Mouse (Mus musculus) urinary bladder, postnatal 10 days (tissue): Measurements from ENCODE around the gene Angptl4.
A peak's percentile ranks its signal among the peaks of the same experiment; 100 is the strongest.

Experiments
- DNase-seq: peaks from one replicate; pipeline ENCODE4 v3.0.0; 2022; ENCODE audit warnings: low spot score

The Angptl4 gene

GRCm38 (mm10) chr17:33804205-33804604, 22.6 kb upstream of the Angptl4 start:
- no peak for DNase-seq

- DNase-seq = no peak
Observed at GRCm38 (mm10) chr17:33802221-33802620, 20.6 kb upstream of the Angptl4 start.

DNA sequence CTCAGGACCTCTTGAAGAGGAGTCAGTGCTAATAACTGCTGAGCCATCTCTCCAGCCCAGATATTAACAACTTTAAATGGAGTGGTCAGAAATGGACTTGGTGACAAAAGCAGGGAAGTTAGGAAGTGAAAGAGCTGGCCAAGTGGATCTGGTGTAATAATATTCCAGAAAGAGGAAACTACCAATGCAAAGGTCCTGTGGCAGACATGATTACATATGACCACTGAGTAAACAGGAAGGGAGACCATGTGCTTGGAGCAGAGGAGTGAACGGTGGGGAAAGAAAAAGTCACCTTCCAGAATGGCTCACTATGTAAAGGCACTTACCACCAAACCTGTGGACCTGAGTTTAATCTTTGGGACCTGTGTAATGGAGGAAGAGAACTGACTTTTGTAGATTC, 17.6 kb upstream of the Angptl4 start:
- no peak for DNase-seq

- DNase-seq = no peak
Observed at GRCm38 (mm10) chr17:33798306-33798705, 16.7 kb upstream of the Angptl4 start.

DNA sequence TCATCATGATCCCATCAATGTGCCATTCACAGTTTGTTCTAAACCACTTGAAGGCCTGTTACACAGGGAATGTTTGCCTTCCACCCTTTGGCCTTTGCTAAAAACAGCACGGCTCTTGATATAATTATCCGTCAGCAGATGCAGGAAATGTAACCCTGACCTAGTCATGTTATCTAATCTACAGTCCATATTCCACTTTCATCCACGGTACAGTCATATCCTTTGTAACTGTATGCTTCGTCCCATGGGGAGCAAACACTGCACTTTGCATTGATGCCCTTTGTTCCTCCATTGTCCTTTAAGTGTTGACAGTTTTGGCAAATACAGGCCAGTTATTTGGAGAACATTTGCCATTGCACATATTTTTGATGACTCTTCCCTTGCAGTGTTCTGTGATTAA, 7.1 kb upstream of the Angptl4 start:
- no peak for DNase-seq

DNA sequence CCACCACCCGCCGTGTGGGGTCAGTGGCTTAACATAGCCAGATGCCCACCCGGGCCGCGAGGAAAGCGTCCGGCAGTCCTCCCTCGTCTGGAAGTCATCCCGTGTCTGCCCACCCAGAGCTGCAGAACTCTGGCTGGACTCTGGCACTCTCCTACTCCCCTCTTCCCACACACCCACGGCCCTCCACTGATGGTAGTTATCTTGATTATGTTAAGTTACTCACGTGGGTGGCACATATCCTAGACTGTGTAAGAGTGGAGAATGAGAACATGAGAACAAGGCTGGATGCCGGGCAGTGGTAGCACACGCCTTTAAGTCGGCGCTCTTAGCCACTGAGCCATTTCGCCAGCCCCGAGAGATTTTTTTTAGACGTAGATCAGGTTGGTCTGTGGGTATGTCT, 4.7 kb upstream of the Angptl4 start:
- no peak for DNase-seq

- DNase-seq = no peak
Observed at GRCm38 (mm10) chr17:33784939-33785338, 3.3 kb upstream of the Angptl4 start.

- no peak for DNase-seq
Observed at GRCm38 (mm10) chr17:33783408-33783807, 1.8 kb upstream of the Angptl4 start.

GRCm38 (mm10) chr17:33782067-33782466, 437 bp upstream of the Angptl4 start:
- no peak for DNase-seq

GRCm38 (mm10) chr17:33780431-33780830, 1.2 kb downstream of the Angptl4 start:
- no peak for DNase-seq

DNA sequence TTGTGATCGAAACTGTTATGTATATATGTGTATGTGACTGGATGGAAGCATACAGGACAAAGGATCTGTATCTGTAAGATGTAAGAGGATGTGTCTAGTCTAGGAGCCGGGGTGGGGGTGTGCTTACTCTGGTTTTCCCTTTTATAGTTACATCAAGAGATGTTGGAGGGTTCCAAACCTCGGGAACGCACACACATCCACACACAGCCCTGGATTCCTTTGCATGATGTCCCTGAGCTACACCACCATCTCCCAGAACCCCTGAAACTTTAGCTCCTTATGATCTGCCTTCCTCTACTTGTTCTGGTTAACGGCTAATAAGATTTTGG, 1.7 kb downstream of the Angptl4 start:
- DNase-seq = no peak

GRCm38 (mm10) chr17:33779271-33779966, 2.2 kb downstream of the Angptl4 start:
- DNase-seq = peak; percentile 70

- DNase-seq = no peak
Observed at GRCm38 (mm10) chr17:33775287-33775686, 6.3 kb downstream of the Angptl4 start.

- DNase-seq = no peak
Observed at GRCm38 (mm10) chr17:33774573-33775155, 7.0 kb downstream of the Angptl4 start.

DNA sequence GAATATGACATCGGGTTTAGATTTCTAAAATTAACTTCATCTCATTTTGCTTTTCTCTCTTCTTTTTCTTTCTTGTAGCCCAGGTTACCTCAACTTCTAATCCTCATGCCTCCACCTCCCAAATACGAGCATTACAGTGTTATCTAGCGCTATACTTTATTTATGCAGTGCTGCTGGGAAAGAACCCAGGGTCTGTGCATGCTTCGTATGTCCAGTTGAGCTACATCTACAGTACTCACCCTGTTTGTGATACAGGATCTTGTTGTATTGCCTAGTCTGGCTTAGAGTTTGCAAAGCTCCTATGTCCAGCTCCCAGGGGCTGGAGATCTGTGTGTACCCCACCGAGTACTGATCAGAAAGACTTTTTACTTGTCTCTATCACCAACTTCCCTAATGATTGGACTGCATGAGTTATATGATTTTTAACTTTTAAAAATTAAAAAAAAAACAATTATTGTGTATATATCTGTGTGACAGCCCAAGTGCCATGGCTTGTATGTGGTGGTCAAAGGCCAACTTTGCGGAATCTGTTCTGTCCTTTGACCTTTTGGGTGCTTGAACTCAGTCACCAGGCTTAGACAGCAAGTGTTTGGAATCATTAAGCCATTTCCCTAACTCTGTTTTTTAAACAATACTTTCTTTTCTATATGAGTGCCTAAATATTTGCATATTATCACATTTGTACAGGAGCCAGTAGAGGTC, 7.6 kb downstream of the Angptl4 start:
- no peak for DNase-seq

DNA sequence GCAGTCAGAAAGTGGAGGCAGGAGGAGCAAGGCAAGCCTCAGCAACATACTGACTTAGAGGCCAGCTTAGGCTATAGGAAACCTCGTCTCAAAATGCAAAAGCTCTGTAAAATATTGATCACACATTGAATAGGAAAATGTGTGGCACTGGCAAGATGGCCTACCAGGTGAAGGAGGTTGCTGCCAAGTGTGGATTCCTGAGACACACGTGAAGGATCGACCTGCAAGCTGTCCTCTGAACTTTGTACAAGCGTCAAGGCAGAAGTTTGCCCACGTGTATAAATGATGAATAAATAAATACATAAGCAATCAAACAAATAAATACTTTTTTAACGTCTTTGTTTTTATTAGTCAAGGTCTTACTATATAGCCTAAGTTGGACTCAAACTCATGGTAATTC, 8.2 kb downstream of the Angptl4 start:
- no peak for DNase-seq

DNA sequence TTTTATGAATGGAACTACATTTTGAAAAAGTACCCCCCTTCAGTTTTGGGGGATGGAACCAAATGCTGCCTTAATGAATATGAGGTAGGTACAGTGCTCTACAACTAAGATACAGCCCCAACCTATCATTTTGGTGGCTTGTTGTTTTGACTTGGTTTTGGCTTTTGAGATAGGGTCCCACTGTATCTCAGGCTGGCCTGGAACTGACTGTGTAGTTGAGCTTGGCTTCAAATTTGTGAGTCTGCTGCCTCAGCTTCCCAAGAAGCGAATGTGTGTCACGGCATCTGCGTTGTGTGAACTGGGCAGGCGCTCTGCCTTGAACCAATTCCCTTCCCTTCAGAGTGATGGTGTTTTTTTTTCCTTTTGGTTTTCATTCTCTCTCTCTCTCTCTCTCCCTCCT, 10.0 kb downstream of the Angptl4 start:
- DNase-seq = no peak

DNA sequence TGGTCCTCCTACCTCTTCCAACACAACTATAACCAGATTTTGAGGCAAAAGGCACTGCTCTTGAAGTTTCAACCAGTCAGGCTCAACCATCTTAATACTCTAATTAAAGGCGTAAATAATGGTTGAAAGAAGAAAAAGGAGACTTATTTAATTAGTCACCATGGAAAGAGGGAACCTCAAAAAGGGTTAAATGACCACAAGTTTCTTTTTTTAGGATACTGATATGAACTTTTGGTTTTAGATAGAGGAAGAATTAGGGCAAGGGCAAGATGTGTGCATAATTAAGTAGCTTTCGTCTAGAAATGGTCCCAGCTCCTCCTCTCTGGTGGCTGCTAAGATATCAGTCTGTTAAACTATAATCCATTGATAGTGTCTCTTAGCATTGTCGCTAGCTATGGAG, 15.2 kb downstream of the Angptl4 start:
- no peak for DNase-seq

DNA sequence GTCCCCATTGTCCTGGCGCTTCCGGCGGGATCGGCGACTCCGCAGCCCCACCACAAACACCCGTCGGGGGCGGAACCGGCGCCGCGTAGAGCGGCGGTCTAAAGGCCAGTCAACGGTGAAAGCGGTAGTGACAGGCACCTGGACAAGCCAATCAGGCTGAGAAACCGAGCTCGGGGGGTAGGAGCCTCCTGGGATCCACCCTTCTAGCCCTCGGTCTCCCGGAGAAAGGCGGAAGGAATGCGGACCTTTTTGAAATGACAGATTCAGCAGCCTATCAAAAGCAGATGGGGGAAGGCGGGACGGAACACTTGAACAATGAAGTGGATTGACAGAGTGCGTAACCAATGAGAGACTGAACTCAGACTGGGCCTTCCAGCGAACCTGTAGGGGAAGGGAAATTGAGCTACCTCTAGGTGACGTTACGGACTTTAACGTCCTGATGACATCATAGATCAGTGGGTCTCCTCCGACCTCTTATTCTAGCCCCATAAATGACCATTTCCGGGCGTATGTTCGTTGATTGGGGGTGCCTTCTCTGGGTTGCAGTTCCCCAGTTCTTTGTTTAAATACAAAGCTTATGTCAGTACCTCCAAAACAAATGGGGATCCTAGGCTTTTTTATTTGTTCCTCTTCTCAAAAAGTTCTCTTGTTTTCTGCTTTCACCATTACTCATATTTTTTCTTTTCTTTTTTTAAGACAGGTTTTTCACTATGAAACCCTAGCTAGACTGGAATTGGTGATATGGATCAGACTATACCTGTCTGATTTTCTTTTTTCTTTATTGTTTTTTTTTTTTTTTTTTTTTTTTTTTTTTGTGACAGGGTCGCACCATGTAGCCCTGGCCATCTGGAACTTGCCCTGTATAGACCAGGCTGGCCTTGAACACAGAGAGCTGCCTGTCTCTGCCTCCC, 21.1 kb downstream of the Angptl4 start, which contains the start of gene Rab11b:
Rab11b (minus strand) TSS at position 276 of the 911 bp plus-strand sequence.
- peak; percentile 100 for DNase-seq

- peak; percentile 89 for DNase-seq
Observed at GRCm38 (mm10) chr17:33759767-33760254, 21.8 kb downstream of the Angptl4 start.

DNA sequence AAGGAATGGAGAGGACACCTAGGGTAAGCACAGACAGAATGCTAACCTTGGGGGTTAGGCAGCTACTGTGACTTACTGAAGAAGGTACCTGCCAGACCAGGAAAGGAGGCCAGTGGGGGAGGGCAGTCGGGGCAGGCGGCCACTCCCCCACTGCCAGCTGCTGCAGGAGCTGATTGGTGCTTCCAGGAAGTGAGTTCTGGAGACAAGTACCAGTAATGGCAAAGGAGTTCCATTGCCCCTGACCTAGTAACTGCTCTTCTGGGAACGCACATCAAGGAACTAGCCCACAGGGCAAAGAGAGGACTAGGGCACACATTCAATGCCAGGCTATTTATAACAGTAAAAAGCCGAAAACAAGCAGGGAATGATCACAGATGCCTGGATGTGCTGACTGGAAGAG, 24.4 kb downstream of the Angptl4 start:
- no peak for DNase-seq

- no peak for DNase-seq
Observed at GRCm38 (mm10) chr17:33756108-33756790, 25.4 kb downstream of the Angptl4 start.
